Mouse (Mus musculus): Measurements from ENCODE around the gene Rtn4. TPM values are rescaled to one million over a fixed set of nuclear protein-coding genes. Genes with fewer than 3 reads are reported as not detected.

The Rtn4 gene
- polyA plus RNA-seq, 1 experiment, result 72.2 TPM

- TF ChIP-seq CTCF (conservative IDR thresholded peaks at IDR 0.05; ENCODE audit: insufficient read depth, insufficient read length, low read depth, low read length), result no peak
- TF ChIP-seq POLR2A (IDR thresholded peaks at IDR 0.05; ENCODE audit: low read depth, low read length), result no peak
- WGBS, result 28% methylated on average over 5 of the region's 5 CpGs
- Histone ChIP-seq H3K27me3 (replicated peaks; ENCODE audit: control insufficient read depth, insufficient read depth, low read length) (no peaks in the 10 kb centered on the region), H3K27ac (ENCODE audit: insufficient read depth, low read depth, low read length) (no peak overlapping the region), H3K4me3 (ENCODE audit: insufficient read depth, low read depth, low read length) (no peak overlapping the region), H3K36me3 (ENCODE audit: control insufficient read depth, insufficient read depth, low read length) (no peaks in the 10 kb centered on the region), H3K4me1 (ENCODE audit: control insufficient read depth, insufficient read depth, low read length) (no peaks in the 10 kb centered on the region)
- DNase-seq, result no peak
Measured at GRCm38 (mm10) chr11:29787473-29787872, 94.7 kb downstream of the Rtn4 start.

- Histone ChIP-seq H3K27ac (ENCODE audit: insufficient read depth, low read depth, low read length) (no peak overlapping the region), H3K4me3 (ENCODE audit: insufficient read depth, low read depth, low read length) (no peak overlapping the region), H3K27me3 (replicated peaks; ENCODE audit: control insufficient read depth, insufficient read depth, low read length) (no peaks in the 10 kb centered on the region), H3K4me1 (ENCODE audit: control insufficient read depth, insufficient read depth, low read length) (no peaks in the 10 kb centered on the region), H3K36me3 (ENCODE audit: control insufficient read depth, insufficient read depth, low read length) (no peaks in the 10 kb centered on the region)
- 86% methylated on average over 1 of the region's 1 CpGs for WGBS
- TF ChIP-seq CTCF (conservative IDR thresholded peaks at IDR 0.05; ENCODE audit: insufficient read depth, insufficient read length, low read depth, low read length) (no peak), POLR2A (IDR thresholded peaks at IDR 0.05; ENCODE audit: low read depth, low read length) (no peak)
- DNase-seq, result no peak
Measured at GRCm38 (mm10) chr11:29788499-29788898, 95.8 kb downstream of the Rtn4 start.

- no peak overlapping the region for H3K4me3 ChIP-seq (ENCODE audit: insufficient read depth, low read depth, low read length)
- WGBS, result 85% methylated on average over 6 of the region's 6 CpGs
- H3K36me3 ChIP-seq (ENCODE audit: control insufficient read depth, insufficient read depth, low read length), result no peaks in the 10 kb centered on the region
- TF ChIP-seq CTCF (conservative IDR thresholded peaks at IDR 0.05; ENCODE audit: insufficient read depth, insufficient read length, low read depth, low read length), result no peak
- H3K27ac ChIP-seq (ENCODE audit: insufficient read depth, low read depth, low read length), result no peak overlapping the region
- H3K4me1 ChIP-seq (ENCODE audit: control insufficient read depth, insufficient read depth, low read length), result no peaks in the 10 kb centered on the region
- DNase-seq, result no peak
- no peaks in the 10 kb centered on the region for H3K27me3 ChIP-seq (replicated peaks; ENCODE audit: control insufficient read depth, insufficient read depth, low read length)
Measured at GRCm38 (mm10) chr11:29788921-29789638, 96.3 kb downstream of the Rtn4 start.

GRCm38 (mm10) chr11:29790796-29791195 is 98.0 kb downstream of the Rtn4 start:
- Histone ChIP-seq H3K27me3 (replicated peaks; ENCODE audit: control insufficient read depth, insufficient read depth, low read length) (no peaks in the 10 kb centered on the region), H3K27ac (ENCODE audit: insufficient read depth, low read depth, low read length) (no peak overlapping the region), H3K36me3 (ENCODE audit: control insufficient read depth, insufficient read depth, low read length) (no peaks in the 10 kb centered on the region), H3K4me3 (ENCODE audit: insufficient read depth, low read depth, low read length) (no peak overlapping the region), H3K4me1 (ENCODE audit: control insufficient read depth, insufficient read depth, low read length) (no peaks in the 10 kb centered on the region)
- 82% methylated on average over 2 of the region's 2 CpGs for WGBS
- no peak for DNase-seq
- TF ChIP-seq CTCF (conservative IDR thresholded peaks at IDR 0.05; ENCODE audit: insufficient read depth, insufficient read length, low read depth, low read length) (no peak), POLR2A (IDR thresholded peaks at IDR 0.05; ENCODE audit: low read depth, low read length) (no peak)

Other genes starting within 250 kb of the Rtn4 start
- 4.2 and 7.8 TPM in 2 replicates for gene Prorsd1, start 177.9 kb upstream of the Rtn4 start, polyA plus RNA-seq (2012; rRNA removed)
- gene Mtif2, start 166.5 kb upstream of the Rtn4 start, polyA plus RNA-seq (2012; rRNA removed), result 10.5 and 13.6 TPM in 2 replicates
- gene Clhc1, start 145.0 kb upstream of the Rtn4 start, polyA plus RNA-seq (2012; rRNA removed), result 0.22 TPM in 1 of 2 replicates, not detected in the other
- gene Rps27a, start 144.8 kb upstream of the Rtn4 start, polyA plus RNA-seq (2012; rRNA removed), result 104 and 156 TPM in 2 replicates
- gene 4931440F15Rik, start 132.7 kb downstream of the Rtn4 start, polyA plus RNA-seq (2012; rRNA removed), result 0.05 and 0.15 TPM in 2 replicates